Mouse (Mus musculus): ENCODE data around the gene Midn. TPM values are rescaled to one million over a fixed set of nuclear protein-coding genes. Genes with fewer than 3 reads are reported as not detected.

Gene Midn
- polyA plus RNA-seq, 1 experiment from 2014 or later = 18.6 TPM

DNA sequence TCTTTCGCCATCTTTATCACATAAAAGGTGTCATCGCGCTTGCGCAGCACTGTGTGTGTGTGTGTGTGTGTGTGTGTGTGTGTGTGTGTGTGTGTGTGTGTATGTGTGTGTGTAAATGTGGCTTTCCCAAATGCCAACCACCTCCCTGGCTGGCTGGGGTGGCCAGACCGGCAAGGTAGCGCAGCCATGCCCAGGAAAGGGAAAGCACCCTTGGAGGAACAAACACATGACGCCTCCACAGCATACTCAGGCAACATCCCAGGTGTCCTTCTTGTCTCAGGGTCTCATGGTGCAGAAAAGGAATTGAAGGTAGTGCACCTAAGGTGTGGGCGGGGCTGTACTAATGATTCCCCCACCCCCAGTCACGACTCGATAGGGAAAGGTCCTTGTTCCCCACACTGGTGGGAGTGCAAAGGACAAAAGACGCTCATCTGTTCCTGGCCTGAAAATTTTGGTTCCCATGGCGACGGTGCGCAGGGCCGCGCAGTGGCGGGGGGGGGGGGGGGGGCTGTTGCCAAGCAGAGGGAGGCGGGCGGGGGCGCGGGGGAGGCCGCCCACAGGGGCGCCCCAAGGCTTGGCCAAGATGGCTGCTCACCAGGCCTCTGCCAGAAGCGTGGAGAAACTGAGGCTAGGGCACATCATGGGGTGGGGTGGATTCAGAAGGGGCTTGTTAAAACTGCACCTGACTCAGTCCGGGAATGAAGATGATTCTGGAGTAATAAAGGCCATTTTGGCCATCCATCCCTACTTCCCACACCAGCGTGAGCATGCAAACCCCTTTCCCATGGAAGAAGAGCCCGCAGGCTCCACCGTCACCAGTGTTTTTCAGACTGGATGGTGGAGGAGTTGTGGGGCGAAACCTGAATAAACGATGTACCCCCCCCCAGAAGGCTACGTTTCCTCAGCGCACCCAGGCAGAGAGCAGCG lies 10.2 kb upstream of the Midn start:
- Histone ChIP-seq H3K36me3 (ENCODE audit: insufficient read depth, low read length) (no peaks in the 10 kb centered on the region), H3K9ac (ENCODE audit: low read depth, low read length) (peak overlapping the region; percentile 78), H3K4me1 (replicated peaks; ENCODE audit: insufficient read depth, low read length) (peaks cover 25% of the 10 kb centered on the region), H3K9me3 (replicated peaks; ENCODE audit: low read length) (no peaks in the 10 kb centered on the region), H3K4me2 (ENCODE audit: low read length) (peak overlapping the region; percentile 98), H3K4me3 (replicated peaks; ENCODE audit: low read depth, low read length) (peak overlapping the region; percentile 69), H3K27me3 (ENCODE audit: insufficient read depth, low read length) (no peaks in the 10 kb centered on the region), H3K27ac (peak overlapping the region; percentile 69)
- DNase-seq (ENCODE audit: low spot score) (no peak), ATAC-seq (replicated peaks; ENCODE audit: low FRiP score, low read depth) (no peak)
- 7% methylated on average over 27 of the region's 33 CpGs for WGBS
- TF ChIP-seq CTCF (IDR thresholded peaks at IDR 0.05; ENCODE audit: low read depth) = no peak

DNA sequence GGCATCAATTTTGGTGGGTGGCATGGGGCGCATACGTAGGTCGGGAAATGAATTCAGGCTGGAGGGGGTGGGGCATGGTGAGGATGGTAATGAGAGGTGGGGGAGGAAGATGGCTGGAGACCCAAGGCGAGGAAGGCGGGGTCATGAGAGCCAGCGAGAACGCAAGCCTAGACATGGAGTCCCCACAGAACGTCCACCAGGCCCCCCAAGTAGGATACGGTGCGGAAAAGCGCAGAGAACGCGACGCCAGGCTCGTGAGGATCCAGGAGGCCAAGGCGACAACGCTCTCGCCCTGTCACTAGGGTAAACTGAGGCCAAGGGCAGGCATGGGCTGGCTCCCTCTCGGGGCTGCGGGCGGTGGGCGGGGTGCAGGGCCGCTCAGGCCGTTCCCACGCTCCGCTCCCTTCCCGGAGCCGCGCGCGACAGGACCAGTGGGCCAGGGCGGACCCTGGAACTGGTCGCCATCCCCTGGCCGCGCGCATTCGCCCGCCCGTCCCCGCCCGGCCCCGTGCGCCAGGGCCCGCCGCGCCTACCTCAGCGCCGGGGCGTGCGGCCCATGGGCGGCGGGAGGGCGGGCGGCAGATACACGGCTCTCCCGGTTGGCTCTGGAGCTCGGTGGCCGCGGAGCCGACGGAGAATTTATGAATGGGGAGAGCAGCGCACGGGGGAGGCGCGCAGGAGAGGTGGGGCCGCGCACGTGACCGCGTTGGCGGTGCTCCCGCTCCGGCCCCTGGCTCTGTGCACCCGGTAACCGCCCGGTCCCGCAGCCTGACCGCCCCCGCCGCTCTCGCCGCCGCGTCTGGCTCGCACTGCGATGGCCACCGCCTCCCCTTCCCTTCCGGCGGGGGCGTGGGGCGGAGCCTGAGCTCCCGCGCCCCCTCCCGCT lies 9.3 kb upstream of the Midn start, which contains the start of gene Atp5d:
Gene Atp5d (plus strand): TSS at position 80 of the 886 bp plus-strand sequence.
- no peak for ATAC-seq (replicated peaks; ENCODE audit: low FRiP score, low read depth)
- Histone ChIP-seq H3K4me2 (ENCODE audit: low read length) (peak within 1 kb of the TSS; percentile 98), H3K27ac (peak within 1 kb of the TSS; percentile 69), H3K4me1 (replicated peaks; ENCODE audit: insufficient read depth, low read length) (peaks cover 26% of the 10 kb centered on the region), H3K9me3 (replicated peaks; ENCODE audit: low read length) (no peaks in the 10 kb centered on the region), H3K36me3 (ENCODE audit: insufficient read depth, low read length) (peaks cover 3% of the 10 kb centered on the region; the same call in 1 of the 2 replicates), H3K9ac (ENCODE audit: low read depth, low read length) (peak within 1 kb of the TSS; percentile 78), H3K27me3 (ENCODE audit: insufficient read depth, low read length) (no peaks in the 10 kb centered on the region), H3K4me3 (replicated peaks; ENCODE audit: low read depth, low read length) (peak within 1 kb of the TSS; percentile 69)
- under 1% methylated on average over 73 of the region's 94 CpGs for WGBS
- DNase-seq (ENCODE audit: low spot score) = no peak
- no peak for TF ChIP-seq CTCF (IDR thresholded peaks at IDR 0.05; ENCODE audit: low read depth)

DNA sequence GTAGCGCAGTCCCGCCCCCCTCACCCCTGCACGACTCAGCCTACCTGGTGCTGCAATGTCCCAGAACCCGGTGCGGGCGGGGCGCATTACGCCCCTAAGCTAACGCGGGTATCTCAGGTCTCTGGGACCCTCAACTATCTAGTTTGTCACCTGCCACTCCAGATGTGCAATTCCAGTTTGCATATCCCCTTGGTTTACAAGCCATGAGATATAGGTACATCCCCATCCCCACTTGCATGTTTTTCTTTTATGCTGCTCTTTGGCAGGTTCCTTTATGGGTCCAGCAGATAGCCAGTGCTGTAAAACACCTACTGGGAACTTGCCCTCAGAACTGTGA lies 8.7 kb upstream of the Midn start:
- ATAC-seq (replicated peaks; ENCODE audit: low FRiP score, low read depth) = no peak
- Histone ChIP-seq H3K36me3 (ENCODE audit: insufficient read depth, low read length) (peaks cover 9% of the 10 kb centered on the region), H3K4me1 (replicated peaks; ENCODE audit: insufficient read depth, low read length) (peaks cover 26% of the 10 kb centered on the region), H3K27ac (peak overlapping the region; percentile 69; the same call in 1 of the 2 replicates), H3K27me3 (ENCODE audit: insufficient read depth, low read length) (no peaks in the 10 kb centered on the region), H3K4me2 (ENCODE audit: low read length) (peak overlapping the region; percentile 98), H3K9me3 (replicated peaks; ENCODE audit: low read length) (no peaks in the 10 kb centered on the region), H3K4me3 (replicated peaks; ENCODE audit: low read depth, low read length) (peak overlapping the region; percentile 69), H3K9ac (ENCODE audit: low read depth, low read length) (peak overlapping the region; percentile 78)
- 3% methylated on average over 10 of the region's 10 CpGs for WGBS
- TF ChIP-seq CTCF (IDR thresholded peaks at IDR 0.05; ENCODE audit: low read depth) = no peak
- DNase-seq (ENCODE audit: low spot score) = no peak

DNA sequence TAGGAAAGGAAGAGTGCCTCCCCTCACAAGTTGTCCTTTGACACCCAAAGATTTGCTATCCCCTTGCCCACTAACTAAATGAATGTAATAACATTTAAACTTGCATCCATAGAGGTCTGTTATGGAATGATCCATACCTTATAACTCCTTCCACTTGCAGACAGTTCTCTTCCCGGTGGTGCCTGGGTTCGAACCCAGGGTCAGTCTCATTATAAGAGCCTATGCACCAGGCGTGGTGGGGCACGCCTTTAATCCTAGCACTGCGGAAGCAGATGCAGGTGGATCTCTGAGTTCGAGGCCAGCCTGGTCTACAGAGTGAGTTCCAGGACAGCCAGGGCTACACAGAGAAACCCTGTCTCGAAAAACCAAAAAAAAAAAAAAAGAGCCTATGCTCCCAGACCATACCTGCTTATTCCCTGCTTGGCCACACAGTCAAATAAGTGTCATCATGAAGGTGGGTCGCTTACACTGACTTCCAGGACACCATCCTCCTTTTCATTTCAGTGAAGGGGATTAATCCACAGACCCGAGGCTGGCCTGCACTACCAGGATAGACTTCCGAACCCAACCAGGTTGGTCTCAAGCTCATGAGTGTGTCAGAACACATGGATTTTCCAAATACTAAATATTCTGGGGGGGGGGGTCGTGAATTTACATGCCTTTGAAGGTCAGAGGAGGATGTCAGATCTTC lies 8.0 kb upstream of the Midn start:
- H3K4me3 ChIP-seq (replicated peaks; ENCODE audit: low read depth, low read length) = no peak overlapping the region
- ATAC-seq (replicated peaks; ENCODE audit: low FRiP score, low read depth) (no peak), DNase-seq (ENCODE audit: low spot score) (no peak)
- no peak for TF ChIP-seq CTCF (IDR thresholded peaks at IDR 0.05; ENCODE audit: low read depth)
- peaks cover 26% of the 10 kb centered on the region for H3K4me1 ChIP-seq (replicated peaks; ENCODE audit: insufficient read depth, low read length)
- H3K4me2 ChIP-seq (ENCODE audit: low read length) = no peak overlapping the region
- H3K9me3 ChIP-seq (replicated peaks; ENCODE audit: low read length) = no peaks in the 10 kb centered on the region
- no peak overlapping the region for H3K27ac ChIP-seq
- no peaks in the 10 kb centered on the region for H3K27me3 ChIP-seq (ENCODE audit: insufficient read depth, low read length)
- 81% methylated on average over 11 of the region's 11 CpGs for WGBS
- H3K36me3 ChIP-seq (ENCODE audit: insufficient read depth, low read length) = peaks cover 16% of the 10 kb centered on the region
- H3K9ac ChIP-seq (ENCODE audit: low read depth, low read length) = no peak overlapping the region

DNA sequence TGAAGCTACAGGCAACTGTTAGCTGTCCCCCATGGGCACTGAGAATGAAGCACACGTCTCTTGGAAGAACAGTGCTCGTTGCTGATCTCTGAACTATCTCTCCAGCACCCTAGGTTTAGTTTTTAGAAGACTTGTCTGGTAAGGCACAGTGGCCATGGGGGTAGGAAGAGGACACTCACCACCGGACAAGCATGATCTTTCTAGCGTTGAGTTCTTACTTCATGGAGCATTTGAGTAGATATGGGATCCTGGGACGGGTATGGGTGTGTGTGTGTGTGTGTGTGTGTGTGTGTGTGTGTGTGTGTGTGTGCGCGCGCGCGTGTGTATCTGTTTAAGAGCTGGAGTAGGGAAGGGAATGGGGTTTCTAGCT lies 7.4 kb upstream of the Midn start, which contains the start of gene Cbarp:
Gene Cbarp (minus strand): TSS at position 170 of the 370 bp plus-strand sequence.
- H3K9me3 ChIP-seq (replicated peaks; ENCODE audit: low read length) = no peaks in the 10 kb centered on the region
- H3K4me3 ChIP-seq (replicated peaks; ENCODE audit: low read depth, low read length) = peak within 1 kb of the TSS; percentile 63
- DNase-seq (ENCODE audit: low spot score) (no peak), ATAC-seq (replicated peaks; ENCODE audit: low FRiP score, low read depth) (no peak)
- peaks cover 20% of the 10 kb centered on the region for H3K36me3 ChIP-seq (ENCODE audit: insufficient read depth, low read length)
- 0 out of 2 replicates have a peak within 1 kb of the TSS, but pooled peaks have one; percentile 40 for H3K9ac ChIP-seq (ENCODE audit: low read depth, low read length)
- peak within 1 kb of the TSS; percentile 85 for H3K27ac ChIP-seq
- H3K27me3 ChIP-seq (ENCODE audit: insufficient read depth, low read length) = no peaks in the 10 kb centered on the region
- WGBS = 74% methylated on average over 10 of the region's 10 CpGs
- H3K4me1 ChIP-seq (replicated peaks; ENCODE audit: insufficient read depth, low read length) = peaks cover 26% of the 10 kb centered on the region
- no peak for TF ChIP-seq CTCF (IDR thresholded peaks at IDR 0.05; ENCODE audit: low read depth)
- peak within 1 kb of the TSS; percentile 80 for H3K4me2 ChIP-seq (ENCODE audit: low read length)

Data from kidney, postnatal 0 days (tissue).